Mouse (Mus musculus) neural tube, embryonic 10.5 days (tissue): Measurements from ENCODE around the gene Rps11.
"Not testable (repeated sequence)": the region's sequence is repeated elsewhere in the genome, so short reads cannot be mapped to it uniquely, and the experiment has no call there.

Experiments used
- DNase-seq: peaks from one replicate; pipeline ENCODE4 v3.0.0-alpha.2; 2017; ENCODE audit warnings: low spot score; ENCODE audit errors: extremely low spot score

The Rps11 gene

GRCm38 (mm10) chr7:45111940-45112339 lies 12.3 kb downstream of the Rps11 start:
- no peak for DNase-seq

- not testable (repeated sequence) for DNase-seq
Measured at GRCm38 (mm10) chr7:45110089-45110488, 14.2 kb downstream of the Rps11 start.

GRCm38 (mm10) chr7:45107052-45107645 lies 17.1 kb downstream of the Rps11 start:
- no peak for DNase-seq

GRCm38 (mm10) chr7:45106441-45106840 lies 17.8 kb downstream of the Rps11 start:
- DNase-seq = peak; percentile 44

GRCm38 (mm10) chr7:45105491-45105890 lies 18.7 kb downstream of the Rps11 start:
- no peak for DNase-seq

GRCm38 (mm10) chr7:45104941-45105340 lies 19.3 kb downstream of the Rps11 start:
- DNase-seq = no peak

GRCm38 (mm10) chr7:45103652-45104180 lies 20.5 kb downstream of the Rps11 start, which contains the start of gene Fcgrt:
Gene Fcgrt, minus strand, starts transcription at chr7:45103851.
- no peak for DNase-seq

GRCm38 (mm10) chr7:45102940-45103585 lies 21.2 kb downstream of the Rps11 start:
- no peak for DNase-seq

- no peak for DNase-seq
Measured at GRCm38 (mm10) chr7:45102441-45102840, 21.8 kb downstream of the Rps11 start.

- DNase-seq = no peak
Measured at GRCm38 (mm10) chr7:45100046-45100445, 24.2 kb downstream of the Rps11 start.

GRCm38 (mm10) chr7:45098541-45099240 lies 25.5 kb downstream of the Rps11 start:
- no peak for DNase-seq

- DNase-seq = no peak
Measured at GRCm38 (mm10) chr7:45097479-45097878, 26.8 kb downstream of the Rps11 start.

GRCm38 (mm10) chr7:45095965-45096364 lies 28.3 kb downstream of the Rps11 start:
- not testable (repeated sequence) for DNase-seq

GRCm38 (mm10) chr7:45095367-45095766 lies 28.9 kb downstream of the Rps11 start:
- DNase-seq = no peak

- no peak for DNase-seq
Measured at GRCm38 (mm10) chr7:45094121-45094520, 30.1 kb downstream of the Rps11 start.

- DNase-seq = no peak
Measured at GRCm38 (mm10) chr7:45093516-45093905, 30.7 kb downstream of the Rps11 start.

- DNase-seq = no peak
Measured at GRCm38 (mm10) chr7:45092828-45093515, 31.3 kb downstream of the Rps11 start.

GRCm38 (mm10) chr7:45092048-45092447 lies 32.2 kb downstream of the Rps11 start, which contains the start of gene Rcn3:
Gene Rcn3, minus strand, starts transcription at chr7:45092221.
- peak; percentile 90 for DNase-seq

- DNase-seq = peak; percentile 54
Measured at GRCm38 (mm10) chr7:45091001-45091990, 32.9 kb downstream of the Rps11 start.

- DNase-seq = no peak
Measured at GRCm38 (mm10) chr7:45090251-45090977, 33.8 kb downstream of the Rps11 start.
